Mouse (Mus musculus) E14TG2a.4 (cell line): ENCODE measurements around the gene Fdxacb1.
A peak's percentile ranks its signal among the peaks of the same experiment; 100 is the strongest.

Source experiments
- H3K27me3 ChIP-seq: 2 replicates; pipeline ENCODE4 v1.6.1; 2014; ENCODE audit warnings: low read length, control low read depth; ENCODE audit not compliant: insufficient read depth
- H3K36me3 ChIP-seq: 2 replicates; pipeline ENCODE4 v1.6.1; 2014; ENCODE audit warnings: low read length, control low read depth; ENCODE audit not compliant: insufficient read depth
- H3K4me1 ChIP-seq: replicated peaks from 2 replicates; pipeline ENCODE4 v1.6.1; 2014; ENCODE audit warnings: low read depth, low read length, control low read depth
- H3K4me3 ChIP-seq: replicated peaks from 2 replicates; pipeline ENCODE4 v1.5.1; 2014; ENCODE audit warnings: mild to moderate bottlenecking, low read length
- H3K9me3 ChIP-seq: 2 replicates; pipeline ENCODE4 v1.6.1; 2014; ENCODE audit warnings: low read length, control low read depth
- CTCF ChIP-seq: conservative IDR thresholded peaks from 2 replicates; pipeline ENCODE4 v1.5.1; 2014; ENCODE audit warnings: low read length
- NANOG ChIP-seq: IDR thresholded peaks from 2 replicates; pipeline ENCODE4 v1.6.1; 2014; ENCODE audit warnings: borderline replicate concordance, low read length, mixed read lengths
- POU5F1 ChIP-seq: IDR thresholded peaks from 2 replicates; pipeline ENCODE4 v1.6.1; 2014; ENCODE audit warnings: low read length, borderline replicate concordance

The Fdxacb1 gene

DNA sequence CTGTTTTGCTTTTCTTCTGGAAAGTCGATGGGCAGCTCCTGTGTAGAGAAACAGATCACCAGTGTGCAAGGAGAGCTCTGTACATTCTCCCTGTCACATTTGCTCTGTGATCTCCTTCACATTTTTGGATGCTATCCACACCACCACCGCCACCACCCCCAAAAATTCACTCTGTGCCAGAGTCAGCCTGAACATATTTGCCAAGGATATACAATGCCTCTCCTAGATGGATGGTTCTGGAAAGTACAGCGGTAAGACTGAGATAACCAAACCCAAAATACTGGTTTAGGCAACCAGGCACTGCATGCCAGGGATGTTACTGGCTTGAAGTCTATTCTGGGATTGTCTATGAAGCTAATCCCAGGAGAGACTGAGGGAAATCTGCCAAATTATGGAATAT, 25.8 kb upstream of the Fdxacb1 start:
- H3K4me3 ChIP-seq: no peak overlapping the region
- H3K27me3 ChIP-seq: peaks cover 4% of the 10 kb centered on the region
- 0 out of 2 replicates have a peak, but pooled peaks cover 3% of the 10 kb centered on the region for H3K36me3 ChIP-seq
- no peaks in the 10 kb centered on the region for H3K9me3 ChIP-seq
- TF ChIP-seq POU5F1 (no peak), NANOG (no peak), CTCF (no peak)
- peaks cover 72% of the 10 kb centered on the region for H3K4me1 ChIP-seq

DNA sequence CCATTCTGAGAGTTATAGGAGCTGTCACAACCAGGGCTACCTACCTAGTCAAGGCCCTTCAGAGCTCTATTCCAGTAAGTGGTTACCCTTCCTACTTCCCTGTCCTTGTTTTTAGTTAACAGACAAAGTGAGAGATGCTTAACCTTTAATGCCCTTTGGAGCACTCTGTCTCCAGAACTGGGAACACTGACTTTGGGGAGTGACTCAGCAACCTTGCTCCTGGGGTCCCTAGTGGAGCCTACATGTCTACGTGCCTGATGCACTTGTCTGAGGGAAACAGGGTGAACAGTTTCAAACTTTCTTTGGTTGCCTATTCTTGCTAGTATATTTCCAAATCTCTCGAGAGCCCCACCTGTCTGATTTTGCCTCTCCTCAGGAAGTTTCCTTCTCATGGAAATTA, 25.3 kb upstream of the Fdxacb1 start:
- Histone ChIP-seq H3K9me3 (no peaks in the 10 kb centered on the region), H3K27me3 (peaks cover 4% of the 10 kb centered on the region), H3K4me1 (peaks cover 72% of the 10 kb centered on the region), H3K4me3 (0 out of 2 replicates have a peak overlapping the region, but pooled peaks have one; percentile 5), H3K36me3 (0 out of 2 replicates have a peak, but pooled peaks cover 3% of the 10 kb centered on the region)
- TF ChIP-seq NANOG (no peak), CTCF (no peak), POU5F1 (no peak)

DNA sequence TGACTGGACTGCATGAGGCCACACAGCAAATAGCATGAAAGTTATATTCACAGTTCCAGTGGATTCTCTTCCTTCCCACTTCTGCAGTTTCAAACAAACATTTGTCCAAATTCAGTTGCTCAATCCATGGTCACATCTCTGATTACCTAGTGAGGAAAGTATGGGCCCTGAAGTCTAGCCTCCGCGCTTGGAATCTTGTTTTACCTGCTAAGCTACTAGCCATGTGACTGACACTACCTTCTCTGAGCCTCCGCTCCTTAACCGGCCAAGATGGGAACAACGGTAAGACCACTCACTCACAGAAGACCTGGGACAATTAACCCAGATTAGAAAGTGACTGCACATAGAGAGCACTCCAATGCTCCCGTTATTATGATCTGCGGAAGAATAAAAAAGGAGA, 22.2 kb upstream of the Fdxacb1 start:
- H3K36me3 ChIP-seq: 0 out of 2 replicates have a peak, but pooled peaks cover 3% of the 10 kb centered on the region
- H3K4me3 ChIP-seq: peak overlapping the region; percentile 77
- no peaks in the 10 kb centered on the region for H3K9me3 ChIP-seq
- peaks cover 51% of the 10 kb centered on the region for H3K4me1 ChIP-seq
- H3K27me3 ChIP-seq: peaks cover 14% of the 10 kb centered on the region
- no peak for TF ChIP-seq CTCF
- TF ChIP-seq NANOG: no peak
- TF ChIP-seq POU5F1: no peak

DNA sequence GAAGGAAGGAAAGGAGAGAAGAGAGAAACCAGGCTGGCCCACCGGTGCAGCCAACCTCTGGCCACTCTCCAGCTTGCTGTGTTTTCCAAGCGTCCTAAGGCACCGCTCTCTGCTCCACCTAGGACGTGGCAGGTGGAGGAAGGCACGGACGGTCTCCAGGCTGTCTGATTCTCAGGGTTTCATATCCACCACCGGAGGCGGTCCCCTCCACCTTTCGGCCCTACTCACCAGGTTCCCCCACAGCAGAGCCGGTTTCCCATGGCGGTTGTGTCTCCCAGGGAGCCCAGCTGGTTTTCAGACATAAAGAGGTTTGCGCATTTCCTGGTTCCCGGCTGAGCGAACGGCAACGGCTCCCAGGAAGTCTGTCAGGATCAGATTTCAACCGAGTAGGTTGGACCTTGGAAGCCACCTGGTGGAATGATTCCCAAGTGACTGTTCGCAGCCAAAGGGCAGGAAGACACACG, 21.8 kb upstream of the Fdxacb1 start, which contains the start of gene 2310030G06Rik:
TSS of gene 2310030G06Rik (minus strand) at position 323 of the 464 bp plus-strand sequence.
- Histone ChIP-seq H3K4me3 (peak within 1 kb of the TSS; percentile 77), H3K36me3 (0 out of 2 replicates have a peak, but pooled peaks cover 3% of the 10 kb centered on the region), H3K27me3 (peaks cover 19% of the 10 kb centered on the region), H3K9me3 (no peaks in the 10 kb centered on the region), H3K4me1 (peaks cover 51% of the 10 kb centered on the region)
- TF ChIP-seq POU5F1 (no peak), CTCF (0 out of 2 replicates have a peak, but pooled peaks have one; percentile 5)

DNA sequence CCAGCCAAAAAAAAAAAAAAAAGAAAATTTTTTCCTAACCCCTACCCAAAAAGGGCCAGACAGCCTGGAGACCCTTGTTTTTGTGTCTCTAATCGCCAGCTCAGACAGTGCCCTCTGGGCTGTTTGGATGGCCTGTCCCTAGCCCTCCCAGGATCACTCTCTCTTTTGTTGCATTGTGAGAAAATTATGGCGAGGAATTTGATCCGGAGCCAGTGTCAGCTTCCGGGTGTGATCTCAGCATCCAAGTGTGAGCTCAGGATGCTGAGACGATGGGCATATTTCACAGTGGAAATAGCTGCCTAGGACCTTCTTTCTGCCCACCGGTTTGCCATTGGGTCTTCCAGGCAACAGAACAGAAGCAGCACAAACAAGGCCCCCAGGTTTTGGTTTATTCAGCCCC, 17.3 kb upstream of the Fdxacb1 start:
- TF ChIP-seq POU5F1 (no peak), NANOG (no peak), CTCF (no peak)
- H3K4me3 ChIP-seq: peak overlapping the region; percentile 71
- H3K36me3 ChIP-seq: no peaks in the 10 kb centered on the region
- H3K4me1 ChIP-seq: peaks cover 48% of the 10 kb centered on the region
- H3K9me3 ChIP-seq: no peaks in the 10 kb centered on the region
- peaks cover 51% of the 10 kb centered on the region for H3K27me3 ChIP-seq

DNA sequence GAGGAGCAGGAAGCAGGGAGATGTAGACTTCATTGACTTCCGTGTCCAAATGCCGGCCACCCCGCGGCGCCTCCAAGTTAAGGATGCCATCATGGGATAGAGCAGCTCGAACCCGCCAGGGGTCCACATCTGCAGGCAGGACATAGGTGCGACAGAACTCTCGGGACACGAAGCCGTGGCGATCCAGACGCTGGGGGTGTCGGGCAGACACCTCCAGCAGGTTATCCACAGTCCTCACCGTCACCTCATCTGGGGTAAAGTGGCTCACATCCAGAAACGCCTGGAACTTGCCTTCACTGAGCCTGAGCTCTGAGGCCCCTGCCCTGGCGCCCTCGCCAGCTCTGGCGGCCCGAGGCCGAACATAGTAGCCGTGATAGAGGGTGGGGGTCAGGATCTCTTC, 16.7 kb upstream of the Fdxacb1 start, which contains the start of gene Cryab:
TSS of gene Cryab (plus strand) at position 3 of the 400 bp plus-strand sequence.
- no peaks in the 10 kb centered on the region for H3K36me3 ChIP-seq
- peaks cover 42% of the 10 kb centered on the region for H3K4me1 ChIP-seq
- H3K9me3 ChIP-seq: no peaks in the 10 kb centered on the region
- peak within 1 kb of the TSS; percentile 71 for H3K4me3 ChIP-seq
- peaks cover 51% of the 10 kb centered on the region for H3K27me3 ChIP-seq
- TF ChIP-seq CTCF: no peak
- no peak for TF ChIP-seq NANOG
- TF ChIP-seq POU5F1: no peak

DNA sequence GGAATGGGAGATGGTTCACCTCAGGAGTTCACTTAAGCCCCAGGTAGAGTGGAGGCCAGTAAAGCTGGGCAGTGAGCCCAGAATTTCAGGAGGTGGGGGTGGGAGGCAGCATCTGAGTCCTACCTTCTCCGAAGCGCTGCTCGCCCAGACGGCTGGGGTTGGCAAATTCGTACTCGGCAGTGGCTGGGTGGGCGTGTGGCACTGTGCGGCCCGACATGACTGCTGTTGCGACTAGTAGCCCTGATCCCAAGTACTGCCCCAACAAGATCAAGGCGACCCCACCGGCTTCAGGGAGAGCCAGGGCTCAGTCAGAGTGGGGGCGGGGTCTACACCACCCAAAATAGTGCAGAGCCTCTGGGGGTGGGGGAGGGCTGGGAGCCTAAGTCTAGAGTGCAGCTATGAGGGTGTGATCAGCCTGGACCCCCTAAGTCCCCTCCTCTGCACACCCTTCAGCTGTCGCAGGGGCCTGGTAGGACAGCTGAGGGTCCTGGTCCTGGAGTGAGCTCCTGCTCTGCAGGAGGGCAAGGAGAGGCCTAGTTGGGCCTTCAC, 15.9 kb upstream of the Fdxacb1 start, which contains the start of gene Hspb2:
TSS of gene Hspb2 (minus strand) at position 301 of the 549 bp plus-strand sequence.
- H3K4me3 ChIP-seq: peak within 1 kb of the TSS; percentile 71
- H3K36me3 ChIP-seq: no peaks in the 10 kb centered on the region
- peaks cover 36% of the 10 kb centered on the region for H3K4me1 ChIP-seq
- TF ChIP-seq NANOG (no peak), CTCF (no peak), POU5F1 (no peak)
- H3K27me3 ChIP-seq: peaks cover 48% of the 10 kb centered on the region
- no peaks in the 10 kb centered on the region for H3K9me3 ChIP-seq

DNA sequence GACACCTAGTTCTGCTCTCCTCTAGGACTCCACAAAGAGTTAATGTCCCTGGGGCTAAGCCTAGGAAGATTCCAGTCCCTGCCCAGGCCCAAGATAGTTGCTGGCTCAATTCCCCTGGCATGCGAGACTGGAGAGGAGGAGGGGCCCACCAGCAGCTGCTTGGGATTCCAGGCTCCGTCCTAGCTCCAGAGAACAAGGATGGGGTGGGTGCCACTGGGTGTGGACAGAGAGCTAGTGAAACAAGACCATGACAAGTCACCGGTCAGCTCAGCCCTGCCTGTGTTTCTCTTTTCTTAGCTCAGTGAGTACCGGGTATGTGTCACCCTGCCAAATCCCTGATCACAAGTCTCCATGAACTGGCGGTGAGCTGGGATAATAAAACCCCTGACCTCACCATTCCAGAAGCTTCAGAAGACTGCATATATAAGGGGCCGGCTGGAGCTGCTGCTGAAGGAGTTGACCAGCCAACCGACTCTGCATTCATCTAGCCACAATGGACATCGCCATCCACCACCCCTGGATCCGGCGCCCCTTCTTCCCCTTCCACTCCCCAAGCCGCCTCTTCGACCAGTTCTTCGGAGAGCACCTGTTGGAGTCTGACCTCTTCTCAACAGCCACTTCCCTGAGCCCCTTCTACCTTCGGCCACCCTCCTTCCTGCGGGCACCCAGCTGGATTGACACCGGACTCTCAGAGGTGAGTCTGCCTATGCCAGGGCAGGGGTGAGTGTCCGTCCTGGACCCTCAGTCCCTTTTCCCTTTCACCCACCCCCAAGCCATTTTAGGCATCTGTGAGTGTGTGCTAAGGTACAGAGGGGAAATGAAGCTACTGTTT, 15.0 kb upstream of the Fdxacb1 start:
- Histone ChIP-seq H3K27me3 (peaks cover 47% of the 10 kb centered on the region), H3K36me3 (no peaks in the 10 kb centered on the region), H3K4me3 (peak overlapping the region; percentile 27; the same call in 1 of the 2 replicates), H3K4me1 (peaks cover 35% of the 10 kb centered on the region), H3K9me3 (no peaks in the 10 kb centered on the region)
- TF ChIP-seq CTCF: no peak
- no peak for TF ChIP-seq NANOG
- no peak for TF ChIP-seq POU5F1
